Mouse (Mus musculus) cortical plate, adult 2 months (tissue): ENCODE results near the gene Batf. TPM values are rescaled to one million over a fixed set of nuclear protein-coding genes. Genes with fewer than 3 reads are reported as not detected.

Source experiments
- H3K27ac ChIP-seq: fragments of 200-500 bp; 2 replicates; pipeline ENCODE4 v1.5.1; 2012; ENCODE audit warnings: low read length, control low read depth, inconsistent platforms; ENCODE audit not compliant: insufficient read depth
- H3K4me1 ChIP-seq: fragments of 200-500 bp; 2 replicates; pipeline ENCODE4 v1.6.1; 2011; ENCODE audit warnings: low read length; ENCODE audit not compliant: control insufficient read depth, insufficient read depth
- H3K4me3 ChIP-seq: fragments of 200-500 bp; 2 replicates; pipeline ENCODE4 v1.5.1; 2011; ENCODE audit warnings: mild to moderate bottlenecking, low read length, control low read depth; ENCODE audit not compliant: insufficient read depth
- CTCF ChIP-seq: fragments of 200-500 bp; IDR thresholded peaks from 2 replicates; pipeline ENCODE4 v1.5.1; 2011; ENCODE audit warnings: mild to moderate bottlenecking, control low read depth, low read length; ENCODE audit not compliant: insufficient read depth; ENCODE audit errors: extremely low read depth
- POLR2A ChIP-seq: fragments of 200-500 bp; IDR thresholded peaks from 2 replicates; pipeline ENCODE4 v1.6.1; 2011; ENCODE audit warnings: mild to moderate bottlenecking, low read length, control low read depth; ENCODE audit not compliant: insufficient read depth; ENCODE audit errors: extremely low read depth
- polyA plus RNA-seq: library from polyadenylated mRNA; depleted of rRNA; stranded (reverse); fragments of >200 nt; gene quantifications from 2 replicates; pipeline ENCODE4 v1.2.3, GENCODE M21; 2012

The Batf gene
- polyA plus RNA-seq, 1 experiment: 0.94 TPM

- no peak for TF ChIP-seq POLR2A
- TF ChIP-seq CTCF: no peak
- no peak overlapping the region for H3K4me3 ChIP-seq
- H3K27ac ChIP-seq: no peak overlapping the region
- H3K4me1 ChIP-seq: no peaks in the 10 kb centered on the region
Measured at GRCm38 (mm10) chr12:85712587-85712986, 26.1 kb downstream of the Batf start.

- Histone ChIP-seq H3K4me3 (no peak overlapping the region), H3K27ac (no peak overlapping the region), H3K4me1 (no peaks in the 10 kb centered on the region)
- TF ChIP-seq POLR2A (no peak), CTCF (no peak)
Measured at GRCm38 (mm10) chr12:85714126-85714525, 27.7 kb downstream of the Batf start.

GRCm38 (mm10) chr12:85725306-85725705, 38.8 kb downstream of the Batf start:
- no peak overlapping the region for H3K27ac ChIP-seq

GRCm38 (mm10) chr12:85726729-85727397, 40.4 kb downstream of the Batf start:
- Histone ChIP-seq H3K27ac (no peak overlapping the region), H3K4me3 (no peak overlapping the region), H3K4me1 (no peaks in the 10 kb centered on the region)
- TF ChIP-seq CTCF (no peak), POLR2A (no peak)

More at GRCm38 (mm10) chr12:85725306-85725705, 38.8 kb downstream of the Batf start:
- H3K4me1 ChIP-seq: no peaks in the 10 kb centered on the region
- H3K4me3 ChIP-seq: no peak overlapping the region
- TF ChIP-seq POLR2A (no peak), CTCF (no peak)

- no peak overlapping the region for H3K27ac ChIP-seq
- TF ChIP-seq CTCF (no peak), POLR2A (no peak)
- no peaks in the 10 kb centered on the region for H3K4me1 ChIP-seq
- no peak overlapping the region for H3K4me3 ChIP-seq
Measured at GRCm38 (mm10) chr12:85728181-85728580, 41.7 kb downstream of the Batf start.

- TF ChIP-seq POLR2A (no peak), CTCF (peak; percentile 96)
- no peaks in the 10 kb centered on the region for H3K4me1 ChIP-seq
- no peak overlapping the region for H3K27ac ChIP-seq
Measured at GRCm38 (mm10) chr12:85729022-85729944, 42.8 kb downstream of the Batf start.

GRCm38 (mm10) chr12:85729945-85730290, 43.4 kb downstream of the Batf start:
- H3K4me1 ChIP-seq: no peaks in the 10 kb centered on the region
- H3K27ac ChIP-seq: no peak overlapping the region
- TF ChIP-seq POLR2A (no peak), CTCF (no peak)
- no peak overlapping the region for H3K4me3 ChIP-seq

More at GRCm38 (mm10) chr12:85729022-85729944, 42.8 kb downstream of the Batf start:
- no peak overlapping the region for H3K4me3 ChIP-seq

- Histone ChIP-seq H3K27ac (no peak overlapping the region), H3K4me1 (no peaks in the 10 kb centered on the region), H3K4me3 (no peak overlapping the region)
- no peak for TF ChIP-seq POLR2A
- no peak for TF ChIP-seq CTCF
Measured at GRCm38 (mm10) chr12:85736203-85736602, 49.7 kb downstream of the Batf start.

GRCm38 (mm10) chr12:85736960-85737359, 50.5 kb downstream of the Batf start:
- no peaks in the 10 kb centered on the region for H3K4me1 ChIP-seq
- no peak overlapping the region for H3K4me3 ChIP-seq
- no peak overlapping the region for H3K27ac ChIP-seq
- TF ChIP-seq CTCF: no peak
- no peak for TF ChIP-seq POLR2A
